Mouse (Mus musculus): Measurements from ENCODE around the gene Ttbk2.

Ttbk2 gene

GRCm38 (mm10) chr2:120850424-120851082, at the start of gene Ttbk2:
Gene Ttbk2, minus strand, starts transcription at chr2:120850604.
- DNase-seq (ENCODE audit: low read depth, low spot score): peak; percentile 95

GRCm38 (mm10) chr2:120896361-120896760, 46.0 kb upstream of the Ttbk2 start:
- no peak for DNase-seq (ENCODE audit: low read depth, low spot score)

- no peak for DNase-seq (ENCODE audit: low read depth, low spot score)
Observed at GRCm38 (mm10) chr2:120887601-120888000, 37.2 kb upstream of the Ttbk2 start.

- no peak for DNase-seq (ENCODE audit: low read depth, low spot score)
Observed at GRCm38 (mm10) chr2:120873192-120873591, 22.8 kb upstream of the Ttbk2 start.

- DNase-seq (ENCODE audit: low read depth, low spot score): no peak
Observed at GRCm38 (mm10) chr2:120871447-120872336, 21.3 kb upstream of the Ttbk2 start.

GRCm38 (mm10) chr2:120867336-120867735, 16.9 kb upstream of the Ttbk2 start:
- DNase-seq (ENCODE audit: low read depth, low spot score): no peak

- peak; percentile 6 for DNase-seq (ENCODE audit: low read depth, low spot score)
Observed at GRCm38 (mm10) chr2:120866561-120866960, 16.2 kb upstream of the Ttbk2 start.

GRCm38 (mm10) chr2:120863389-120863788, 13.0 kb upstream of the Ttbk2 start:
- DNase-seq (ENCODE audit: low read depth, low spot score): no peak

- no peak for DNase-seq (ENCODE audit: low read depth, low spot score)
Observed at GRCm38 (mm10) chr2:120860699-120861098, 10.3 kb upstream of the Ttbk2 start.

GRCm38 (mm10) chr2:120858131-120858530, 7.7 kb upstream of the Ttbk2 start:
- DNase-seq (ENCODE audit: low read depth, low spot score): no peak

GRCm38 (mm10) chr2:120853151-120853550, 2.7 kb upstream of the Ttbk2 start:
- DNase-seq (ENCODE audit: low read depth, low spot score): no peak

GRCm38 (mm10) chr2:120852626-120853025, 2.2 kb upstream of the Ttbk2 start:
- DNase-seq (ENCODE audit: low read depth, low spot score): no peak

- DNase-seq (ENCODE audit: low read depth, low spot score): peak; percentile 10
Observed at GRCm38 (mm10) chr2:120849449-120850423, 668 bp downstream of the Ttbk2 start, which contains the start of gene Cdan1. Gene Cdan1, minus strand, starts transcription at chr2:120850128.

- DNase-seq (ENCODE audit: low read depth, low spot score): no peak
Observed at GRCm38 (mm10) chr2:120845280-120845679, 5.1 kb downstream of the Ttbk2 start.

- no peak for DNase-seq (ENCODE audit: low read depth, low spot score)
Observed at GRCm38 (mm10) chr2:120843990-120844389, 6.4 kb downstream of the Ttbk2 start.

GRCm38 (mm10) chr2:120841211-120841610, 9.2 kb downstream of the Ttbk2 start:
- DNase-seq (ENCODE audit: low read depth, low spot score): no peak

GRCm38 (mm10) chr2:120835167-120835566, 15.2 kb downstream of the Ttbk2 start:
- DNase-seq (ENCODE audit: low read depth, low spot score): no peak

- no peak for DNase-seq (ENCODE audit: low read depth, low spot score)
Observed at GRCm38 (mm10) chr2:120826936-120827638, 23.3 kb downstream of the Ttbk2 start.

- DNase-seq (ENCODE audit: low read depth, low spot score): no peak
Observed at GRCm38 (mm10) chr2:120770265-120770935, 80.0 kb downstream of the Ttbk2 start.

- no peak for DNase-seq (ENCODE audit: low read depth, low spot score)
Observed at GRCm38 (mm10) chr2:120761922-120762321, 88.5 kb downstream of the Ttbk2 start.
